Mouse (Mus musculus): ENCODE measurements at regions not wholly inside any gene's neighbourhood (a gene's known extent, or its start where the extent isn't known, plus 50 kb on each side); places are given as distances from the start of the nearest gene placed in this dataset.
"Not testable (repeated sequence)": the region's sequence is repeated elsewhere in the genome, so short reads cannot be mapped to it uniquely, and the experiment has no call there.

GRCm38 (mm10) chr12:117379103-117379850 lies 137.0 kb upstream of the Rapgef5 start:
- no peak for DNase-seq

- DNase-seq = no peak
Observed at GRCm38 (mm10) chr12:117380836-117381235, 135.4 kb upstream of the Rapgef5 start.

GRCm38 (mm10) chr12:117382727-117383126 lies 133.6 kb upstream of the Rapgef5 start:
- not testable (repeated sequence) for DNase-seq

GRCm38 (mm10) chr12:117385072-117385666 lies 131.1 kb upstream of the Rapgef5 start:
- peak; percentile 81 to 92 for DNase-seq

GRCm38 (mm10) chr12:117385697-117386096 lies 130.6 kb upstream of the Rapgef5 start:
- DNase-seq = no peak

GRCm38 (mm10) chr12:117386957-117387356 lies 129.3 kb upstream of the Rapgef5 start:
- DNase-seq = no peak

GRCm38 (mm10) chr12:117389516-117390347 lies 126.5 kb upstream of the Rapgef5 start:
- peak; percentile 42 to 64 for DNase-seq

GRCm38 (mm10) chr12:117397512-117397911 lies 118.8 kb upstream of the Rapgef5 start:
- DNase-seq = no peak

- peak; percentile 70 to 88 for DNase-seq
Observed at GRCm38 (mm10) chr12:117403513-117404156, 112.6 kb upstream of the Rapgef5 start.

- DNase-seq = peak; percentile 26 to 68
Observed at GRCm38 (mm10) chr12:117404157-117404752, 112.0 kb upstream of the Rapgef5 start.

GRCm38 (mm10) chr12:117406832-117407231 lies 109.4 kb upstream of the Rapgef5 start:
- no peak for DNase-seq

GRCm38 (mm10) chr12:117410604-117411003 lies 105.7 kb upstream of the Rapgef5 start:
- peak; percentile 53 to 62 for DNase-seq

GRCm38 (mm10) chr12:117412257-117412656 lies 104.0 kb upstream of the Rapgef5 start:
- peak; percentile 71 to 76 for DNase-seq

GRCm38 (mm10) chr12:117412779-117413505 lies 103.3 kb upstream of the Rapgef5 start:
- DNase-seq = no peak

- no peak for DNase-seq
Observed at GRCm38 (mm10) chr12:117414020-117414419, 102.3 kb upstream of the Rapgef5 start.

GRCm38 (mm10) chr12:117415146-117415545 lies 101.1 kb upstream of the Rapgef5 start:
- DNase-seq = no peak

- no peak for DNase-seq
Observed at GRCm38 (mm10) chr12:117417991-117418390, 98.3 kb upstream of the Rapgef5 start.

- DNase-seq = no peak
Observed at GRCm38 (mm10) chr12:117422315-117422978, 93.8 kb upstream of the Rapgef5 start.

GRCm38 (mm10) chr12:117425363-117426031 lies 90.8 kb upstream of the Rapgef5 start:
- DNase-seq = no peak

GRCm38 (mm10) chr12:117427431-117427830 lies 88.8 kb upstream of the Rapgef5 start:
- DNase-seq = peak; percentile 48 to 61

- DNase-seq = no peak
Observed at GRCm38 (mm10) chr12:117430886-117431285, 85.4 kb upstream of the Rapgef5 start.
